Comparison of ENCODE assay signal across 8 mouse cellular contexts in genomic region chr11:87073343-87073865, GRCm38 (mm10). TPM values are rescaled to one million over a fixed set of nuclear protein-coding genes. Genes with fewer than 3 reads are reported as not detected.
DNase-seq lines count a peak whose midpoint lies in the region; ATAC-seq lines count a peak whose summit lies in the region.

No protein-coding gene starts in this region.

- H3K36me3 ChIP-seq in embryonic facial prominence, embryonic 14.5 days (ENCODE audit: control insufficient read depth, insufficient read depth, low read length) = peaks cover 20% of the 10 kb centered on the region
- H3K36me3 ChIP-seq in limb, embryonic 13.5 days = peaks cover 21% of the 10 kb centered on the region
- H3K36me3 ChIP-seq in midbrain, embryonic 15.5 days (replicated peaks) = peaks cover 9% of the 10 kb centered on the region; the same call in 1 of the 2 replicates

- ATAC-seq in embryonic facial prominence, embryonic 14.5 days (ENCODE audit: low read depth) = peak; percentile 77
- ATAC-seq in limb, embryonic 13.5 days (ENCODE audit: low FRiP score, low read depth) = peak; percentile 67
- ATAC-seq in midbrain, embryonic 15.5 days (replicated peaks) = peak; percentile 70

- peak; percentile 76 for DNase-seq in 3134 (ENCODE audit: extremely low read depth, insufficient read length, low spot score)
- peak; percentile 6 to 44 for DNase-seq in adrenal gland, postnatal 4 days (ENCODE audit: low spot score in 2 of 2)
- peak; percentile 80 for DNase-seq in embryonic facial prominence, embryonic 14.5 days (ENCODE audit: low spot score)
- peak; percentile 50 for DNase-seq in heart, adult 8-10 months (ENCODE audit: low spot score)
- peak; percentile 50 for DNase-seq in kidney, adult 9 months
- DNase-seq in spleen, adult 18-20 months = peak; percentile 7 to 19

- peak overlapping the region; percentile 98 for H3K4me2 ChIP-seq in embryonic facial prominence, embryonic 14.5 days (ENCODE audit: low read depth, low read length)
- peak overlapping the region; percentile 94 for H3K4me2 ChIP-seq in limb, embryonic 13.5 days (replicated peaks)
- H3K4me2 ChIP-seq in midbrain, embryonic 15.5 days = peak overlapping the region; percentile 67

- peak overlapping the region; percentile 78 for H3K9ac ChIP-seq in embryonic facial prominence, embryonic 14.5 days (ENCODE audit: low read depth, low read length)
- H3K9ac ChIP-seq in limb, embryonic 13.5 days = peak overlapping the region; percentile 83
- H3K9ac ChIP-seq in midbrain, embryonic 15.5 days = peak overlapping the region; percentile 93

- H3K9me3 ChIP-seq in embryonic facial prominence, embryonic 14.5 days (ENCODE audit: control insufficient read depth, low read length) = no peaks in the 10 kb centered on the region
- H3K9me3 ChIP-seq in limb, embryonic 13.5 days = no peaks in the 10 kb centered on the region
- H3K9me3 ChIP-seq in midbrain, embryonic 15.5 days = no peaks in the 10 kb centered on the region

- H3K4me3 ChIP-seq in embryonic facial prominence, embryonic 14.5 days (ENCODE audit: low read depth, low read length) = peak overlapping the region; percentile 66
- H3K4me3 ChIP-seq in limb, embryonic 13.5 days = peak overlapping the region; percentile 67
- peak overlapping the region; percentile 81 for H3K4me3 ChIP-seq in midbrain, embryonic 15.5 days

- peak overlapping the region; percentile 77 for H3K27ac ChIP-seq in embryonic facial prominence, embryonic 14.5 days (replicated peaks; ENCODE audit: low read depth, low read length)
- peak overlapping the region; percentile 70; the same call in 1 of the 2 replicates for H3K27ac ChIP-seq in limb, embryonic 13.5 days
- H3K27ac ChIP-seq in midbrain, embryonic 15.5 days = peak overlapping the region; percentile 95

- no peaks in the 10 kb centered on the region for H3K27me3 ChIP-seq in embryonic facial prominence, embryonic 14.5 days (replicated peaks; ENCODE audit: control insufficient read depth, insufficient read depth, low read length)
- no peaks in the 10 kb centered on the region for H3K27me3 ChIP-seq in limb, embryonic 13.5 days
- H3K27me3 ChIP-seq in midbrain, embryonic 15.5 days (replicated peaks) = no peaks in the 10 kb centered on the region

- 0% methylated on average over 24 of the region's 24 CpGs for WGBS in embryonic facial prominence, embryonic 14.5 days
- WGBS in limb, embryonic 13.5 days = under 1% methylated on average over 24 of the region's 24 CpGs
- WGBS in midbrain, embryonic 15.5 days = under 1% methylated on average over 24 of the region's 24 CpGs

- H3K4me1 ChIP-seq in embryonic facial prominence, embryonic 14.5 days (ENCODE audit: control insufficient read depth, insufficient read depth, low read length) = peaks cover 4% of the 10 kb centered on the region; the same call in 1 of the 2 replicates
- H3K4me1 ChIP-seq in limb, embryonic 13.5 days = peaks cover 11% of the 10 kb centered on the region
- H3K4me1 ChIP-seq in midbrain, embryonic 15.5 days = peaks cover 39% of the 10 kb centered on the region

RNA-seq across cellular contexts. Expression of gene Gdpd1, which starts 0.5 kb away (rescaled TPM):
- 1 to 10 TPM; 7.8 to 9.6 TPM for total RNA-seq in adrenal gland, postnatal 4 days (2021)
- polyA plus RNA-seq in embryonic facial prominence, embryonic 14.5 days (2014; fragmentation: Nextera tagmentation; extraction: Ambion mirVana) = 20.3 and 22.8 TPM in 2 replicates
- 10 to 100 TPM in 2 of 4 experiments, 1 to 10 TPM in 2; 9.1 to 12.0 (median 10.5) TPM for total RNA-seq in heart, adult 8-10 months (2022)
- polyA plus RNA-seq in limb, embryonic 13.5 days (2015; fragmentation: Nextera tagmentation; extraction: Ambion mirVana) = 26.8 and 28.3 TPM in 2 replicates
- 168 and 172 TPM in 2 replicates for polyA plus RNA-seq in midbrain, embryonic 15.5 days (2015; fragmentation: Nextera tagmentation; extraction: Ambion mirVana)

RNA-seq across cellular contexts. Expression of gene Smg8, which starts 13.2 kb away (rescaled TPM):
- 10 to 100 TPM; 16.7 to 19.4 TPM for total RNA-seq in adrenal gland, postnatal 4 days (2021)
- polyA plus RNA-seq in embryonic facial prominence, embryonic 14.5 days (2014; fragmentation: Nextera tagmentation; extraction: Ambion mirVana) = 19.3 and 19.7 TPM in 2 replicates
- total RNA-seq in heart, adult 8-10 months (2022) = 10 to 100 TPM in 1 of 4 experiments, 1 to 10 TPM in 3; 8.9 to 10.3 (median 9.5) TPM
- polyA plus RNA-seq in limb, embryonic 13.5 days (2015; fragmentation: Nextera tagmentation; extraction: Ambion mirVana) = 24.8 and 24.9 TPM in 2 replicates
- 22.2 and 22.7 TPM in 2 replicates for polyA plus RNA-seq in midbrain, embryonic 15.5 days (2015; fragmentation: Nextera tagmentation; extraction: Ambion mirVana)

RNA-seq across cellular contexts. Expression of gene Prr11, which starts 35.1 kb away (rescaled TPM):
- 1 to 10 TPM; 7.9 to 8.6 TPM for total RNA-seq in adrenal gland, postnatal 4 days (2021)
- polyA plus RNA-seq in embryonic facial prominence, embryonic 14.5 days (2014; fragmentation: Nextera tagmentation; extraction: Ambion mirVana) = 9.9 and 10.0 TPM in 2 replicates
- total RNA-seq in heart, adult 8-10 months (2022) = under 1 TPM; 0.25 to 0.55 (median 0.37) TPM
- 6.7 and 7.9 TPM in 2 replicates for polyA plus RNA-seq in limb, embryonic 13.5 days (2015; fragmentation: Nextera tagmentation; extraction: Ambion mirVana)
- 1.9 and 2.0 TPM in 2 replicates for polyA plus RNA-seq in midbrain, embryonic 15.5 days (2015; fragmentation: Nextera tagmentation; extraction: Ambion mirVana)

RNA-seq across cellular contexts. Expression of gene Ska2, which starts 35.6 kb away (rescaled TPM):
- total RNA-seq in adrenal gland, postnatal 4 days (2021) = 10 to 100 TPM; 12.7 to 14.4 TPM
- polyA plus RNA-seq in embryonic facial prominence, embryonic 14.5 days (2014; fragmentation: Nextera tagmentation; extraction: Ambion mirVana) = 44.0 and 46.1 TPM in 2 replicates
- total RNA-seq in heart, adult 8-10 months (2022) = 10 to 100 TPM; 13.8 to 16.9 (median 15.0) TPM
- polyA plus RNA-seq in limb, embryonic 13.5 days (2015; fragmentation: Nextera tagmentation; extraction: Ambion mirVana) = 86.2 and 86.3 TPM in 2 replicates
- polyA plus RNA-seq in midbrain, embryonic 15.5 days (2015; fragmentation: Nextera tagmentation; extraction: Ambion mirVana) = 44.4 and 46.7 TPM in 2 replicates

RNA-seq across cellular contexts. Expression of gene Trim37, which starts 53.5 kb away (rescaled TPM):
- 10 to 100 TPM; 26.2 to 34.2 TPM for total RNA-seq in adrenal gland, postnatal 4 days (2021)
- polyA plus RNA-seq in embryonic facial prominence, embryonic 14.5 days (2014; fragmentation: Nextera tagmentation; extraction: Ambion mirVana) = 27.6 and 29.4 TPM in 2 replicates
- total RNA-seq in heart, adult 8-10 months (2022) = 1 to 10 TPM; 4.5 to 9.5 (median 6.9) TPM
- polyA plus RNA-seq in limb, embryonic 13.5 days (2015; fragmentation: Nextera tagmentation; extraction: Ambion mirVana) = 21.3 and 25.0 TPM in 2 replicates
- polyA plus RNA-seq in midbrain, embryonic 15.5 days (2015; fragmentation: Nextera tagmentation; extraction: Ambion mirVana) = 81.2 and 86.9 TPM in 2 replicates

Comparison
In these comparisons a context has a peak if more than half of its experiments do, and no peak if none do; other contexts are left out.
1. Peak in every context shown above with its lines: DNase-seq, ATAC-seq, H3K4me3 ChIP-seq and H3K27ac ChIP-seq.
2. DNase-seq: peak in every context shown above with its lines; median percentile 80 in embryonic facial prominence, embryonic 14.5 days; 76 in 3134; 50 in heart, adult 8-10 months; 50 in kidney, adult 9 months; 25 in adrenal gland, postnatal 4 days; 13 in spleen, adult 18-20 months.